ENCODE assay signal across 27 mouse cellular contexts in genomic region chr8:96542215-96542614, GRCm38 (mm10).
"Had no signal": no experiment of that assay in that cellular context is flagged by ENCODE, and none has a peak within 500 bp of the region (broad histone marks: within the 10 kb centered on the region; RNA-seq: fewer than 3 reads in every experiment).

No protein-coding gene starts in this region.

- H3K27ac ChIP-seq: embryonic facial prominence, embryonic 10.5 days; embryonic facial prominence, embryonic 12.5 days; embryonic facial prominence, embryonic 13.5 days; embryonic facial prominence, embryonic 15.5 days; forebrain, embryonic 10.5 days; forebrain, embryonic 12.5 days; forebrain, embryonic 13.5 days; forebrain, embryonic 15.5 days; gastrocnemius, adult 2 months; heart, adult 2 months had no signal

- H3K9me3 ChIP-seq: embryonic facial prominence, embryonic 10.5 days; embryonic facial prominence, embryonic 12.5 days; embryonic facial prominence, embryonic 13.5 days; embryonic facial prominence, embryonic 15.5 days; forebrain, embryonic 10.5 days; forebrain, embryonic 12.5 days; forebrain, embryonic 13.5 days; forebrain, embryonic 15.5 days had no signal

- H3K4me3 ChIP-seq: embryonic facial prominence, embryonic 10.5 days; embryonic facial prominence, embryonic 12.5 days; embryonic facial prominence, embryonic 13.5 days; embryonic facial prominence, embryonic 15.5 days; erythroblast, embryonic 14.5 days; forebrain, embryonic 10.5 days; forebrain, embryonic 12.5 days; forebrain, embryonic 13.5 days; forebrain, embryonic 15.5 days; gastrocnemius, adult 2 months; heart, adult 2 months had no signal

- H3K4me1 ChIP-seq: embryonic facial prominence, embryonic 10.5 days; embryonic facial prominence, embryonic 12.5 days; embryonic facial prominence, embryonic 13.5 days; embryonic facial prominence, embryonic 15.5 days; forebrain, embryonic 10.5 days; forebrain, embryonic 12.5 days; forebrain, embryonic 13.5 days; forebrain, embryonic 15.5 days had no signal

- H3K36me3 ChIP-seq: embryonic facial prominence, embryonic 10.5 days; embryonic facial prominence, embryonic 12.5 days; embryonic facial prominence, embryonic 13.5 days; embryonic facial prominence, embryonic 15.5 days; forebrain, embryonic 10.5 days; forebrain, embryonic 12.5 days; forebrain, embryonic 15.5 days had no signal

- DNase-seq: cerebellum, adult 2 months; cerebellum, adult 8-10 months; cerebellum, adult 9-10 months; cerebellum, adult 9-11 months; cerebellum, postnatal 25 days; cerebellum, postnatal 36 days; embryo, embryonic 11 days; forebrain, postnatal 0 days; gastrocnemius, adult 2 months; gastrocnemius, postnatal 10 days; gastrocnemius, postnatal 14 days; gastrocnemius, postnatal 25 days; gastrocnemius, postnatal 36 days; heart, adult 11 months; heart, adult 18-20 months; heart, adult 2 months had no signal

- ATAC-seq: forebrain, embryonic 13.5 days; forebrain, embryonic 14.5 days; forebrain, embryonic 15.5 days; forebrain, embryonic 16.5 days; forebrain, postnatal 0 days had no signal

- H3K27me3 ChIP-seq: embryonic facial prominence, embryonic 12.5 days; embryonic facial prominence, embryonic 13.5 days; embryonic facial prominence, embryonic 15.5 days; forebrain, embryonic 12.5 days; forebrain, embryonic 13.5 days; forebrain, embryonic 15.5 days had no signal

- H3K9ac ChIP-seq: embryonic facial prominence, embryonic 12.5 days; embryonic facial prominence, embryonic 13.5 days; embryonic facial prominence, embryonic 15.5 days; forebrain, embryonic 12.5 days; forebrain, embryonic 13.5 days; forebrain, embryonic 15.5 days; forebrain, postnatal 0 days had no signal

- H3K4me2 ChIP-seq: embryonic facial prominence, embryonic 12.5 days; embryonic facial prominence, embryonic 13.5 days; embryonic facial prominence, embryonic 15.5 days; forebrain, embryonic 12.5 days; forebrain, embryonic 13.5 days; forebrain, embryonic 15.5 days had no signal
